Mouse (Mus musculus): ENCODE data around the gene Wiz. TPM values are rescaled to one million over a fixed set of nuclear protein-coding genes. Genes with fewer than 3 reads are reported as not detected.

Gene Wiz
- polyA plus RNA-seq, 1 experiment from 2014 or later, result 45.8 TPM

GRCm38 (mm10) chr17:32356766-32357760 is 32.2 kb downstream of the Wiz start:
- H3K27me3 ChIP-seq, result no peaks in the 10 kb centered on the region
- H3K36me3 ChIP-seq, result peaks cover 74% of the 10 kb centered on the region
- no peak overlapping the region for H3K9ac ChIP-seq
- 81% methylated on average over 24 of the region's 24 CpGs for WGBS
- ATAC-seq (ENCODE audit: low FRiP score, low read depth), result no peak
- H3K4me2 ChIP-seq, result no peak overlapping the region
- peaks cover 22% of the 10 kb centered on the region for H3K4me1 ChIP-seq (replicated peaks)
- no peak overlapping the region for H3K27ac ChIP-seq (replicated peaks)
- H3K9me3 ChIP-seq, result no peaks in the 10 kb centered on the region
- H3K4me3 ChIP-seq, result no peak overlapping the region

- Histone ChIP-seq H3K9me3 (no peaks in the 10 kb centered on the region), H3K4me3 (no peak overlapping the region), H3K27ac (replicated peaks) (no peak overlapping the region), H3K9ac (no peak overlapping the region), H3K27me3 (no peaks in the 10 kb centered on the region), H3K4me2 (no peak overlapping the region), H3K4me1 (replicated peaks) (peaks cover 15% of the 10 kb centered on the region), H3K36me3 (peaks cover 68% of the 10 kb centered on the region)
- ATAC-seq (ENCODE audit: low FRiP score, low read depth), result no peak
- WGBS, result 91% methylated on average over 9 of the region's 9 CpGs
Observed at GRCm38 (mm10) chr17:32356281-32356680, 33.0 kb downstream of the Wiz start.

- Histone ChIP-seq H3K9ac (no peak overlapping the region), H3K4me2 (no peak overlapping the region), H3K9me3 (no peaks in the 10 kb centered on the region), H3K27me3 (no peaks in the 10 kb centered on the region), H3K36me3 (peaks cover 56% of the 10 kb centered on the region), H3K4me3 (no peak overlapping the region), H3K4me1 (replicated peaks) (peaks cover 19% of the 10 kb centered on the region), H3K27ac (replicated peaks) (no peak overlapping the region)
- WGBS, result 90% methylated on average over 6 of the region's 6 CpGs
- no peak for ATAC-seq (ENCODE audit: low FRiP score, low read depth)
Observed at GRCm38 (mm10) chr17:32355031-32355430, 34.2 kb downstream of the Wiz start.

- Histone ChIP-seq H3K9me3 (no peaks in the 10 kb centered on the region), H3K27ac (replicated peaks) (peak overlapping the region; percentile 42), H3K4me3 (no peak overlapping the region), H3K9ac (no peak overlapping the region), H3K4me1 (replicated peaks) (peaks cover 23% of the 10 kb centered on the region), H3K27me3 (no peaks in the 10 kb centered on the region), H3K36me3 (peaks cover 48% of the 10 kb centered on the region), H3K4me2 (no peak overlapping the region)
- no peak for ATAC-seq (ENCODE audit: low FRiP score, low read depth)
- 44% methylated on average over 5 of the region's 5 CpGs for WGBS
Observed at GRCm38 (mm10) chr17:32354211-32354610, 35.0 kb downstream of the Wiz start.

DNA sequence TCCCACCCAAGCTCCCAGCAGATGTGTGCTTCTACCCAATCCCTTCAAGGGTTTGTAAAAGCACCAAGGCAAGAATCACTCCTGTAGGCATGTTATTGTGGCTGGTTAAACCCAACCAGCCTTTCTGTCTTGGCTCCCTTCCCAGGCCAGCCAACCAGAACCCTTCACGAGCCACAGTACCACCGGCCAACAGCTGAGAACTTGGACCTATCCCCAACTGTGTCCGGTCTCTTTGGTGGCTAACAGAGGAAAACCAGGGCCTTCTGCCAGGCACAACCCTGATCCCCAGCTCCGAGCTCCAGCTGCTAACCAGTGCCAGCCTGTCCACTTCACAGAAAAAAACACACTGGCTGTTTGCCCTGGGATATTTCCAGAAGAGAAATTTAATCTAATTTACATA is 35.5 kb downstream of the Wiz start:
- no peak overlapping the region for H3K4me2 ChIP-seq
- H3K4me3 ChIP-seq, result no peak overlapping the region
- H3K27ac ChIP-seq (replicated peaks), result 0 out of 2 replicates have a peak overlapping the region, but pooled peaks have one; percentile 36
- 41% methylated on average over 4 of the region's 4 CpGs for WGBS
- no peaks in the 10 kb centered on the region for H3K9me3 ChIP-seq
- H3K9ac ChIP-seq, result no peak overlapping the region
- no peaks in the 10 kb centered on the region for H3K27me3 ChIP-seq
- H3K4me1 ChIP-seq (replicated peaks), result peaks cover 29% of the 10 kb centered on the region
- ATAC-seq (ENCODE audit: low FRiP score, low read depth), result no peak
- H3K36me3 ChIP-seq, result peaks cover 42% of the 10 kb centered on the region

DNA sequence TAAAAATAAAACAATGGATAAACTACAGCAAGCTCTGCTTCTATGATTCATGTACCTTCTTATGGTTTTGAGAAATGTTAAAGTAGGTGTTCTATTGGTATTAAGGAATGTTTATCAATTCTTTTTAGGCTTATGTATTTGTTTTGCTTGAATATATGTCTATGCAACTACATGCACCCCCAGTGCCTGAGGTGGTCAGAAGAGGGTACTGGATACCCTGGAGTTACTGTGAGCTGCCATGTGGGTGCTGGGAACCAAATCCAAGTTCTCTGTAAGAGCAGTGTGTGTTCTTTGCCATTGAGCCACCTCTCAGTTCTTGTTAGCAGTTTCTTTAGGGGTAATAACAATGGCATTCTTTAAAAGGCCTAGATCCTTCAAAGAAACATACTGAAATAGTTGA is 37.5 kb downstream of the Wiz start:
- Histone ChIP-seq H3K9ac (no peak overlapping the region), H3K4me1 (replicated peaks) (peaks cover 43% of the 10 kb centered on the region), H3K27me3 (no peaks in the 10 kb centered on the region), H3K27ac (replicated peaks) (no peak overlapping the region), H3K9me3 (no peaks in the 10 kb centered on the region), H3K36me3 (peaks cover 23% of the 10 kb centered on the region), H3K4me3 (no peak overlapping the region), H3K4me2 (no peak overlapping the region)
- ATAC-seq (ENCODE audit: low FRiP score, low read depth), result no peak

GRCm38 (mm10) chr17:32351269-32351668 is 38.0 kb downstream of the Wiz start:
- Histone ChIP-seq H3K9ac (no peak overlapping the region), H3K4me3 (peak overlapping the region; percentile 90; the same call in 1 of the 2 replicates), H3K27me3 (no peaks in the 10 kb centered on the region), H3K27ac (replicated peaks) (no peak overlapping the region), H3K36me3 (peaks cover 18% of the 10 kb centered on the region), H3K4me2 (peak overlapping the region; percentile 76), H3K4me1 (replicated peaks) (peaks cover 43% of the 10 kb centered on the region), H3K9me3 (no peaks in the 10 kb centered on the region)
- WGBS, result 78% methylated on average over 3 of the region's 3 CpGs
- ATAC-seq (ENCODE audit: low FRiP score, low read depth), result no peak

- peak within 1 kb of the TSS; percentile 87 for H3K9ac ChIP-seq
- H3K27ac ChIP-seq (replicated peaks), result peak within 1 kb of the TSS; percentile 91
- no peaks in the 10 kb centered on the region for H3K27me3 ChIP-seq
- ATAC-seq (ENCODE audit: low FRiP score, low read depth), result peak; percentile 97
- under 1% methylated on average over 37 of the region's 37 CpGs for WGBS
- H3K4me1 ChIP-seq (replicated peaks), result peaks cover 43% of the 10 kb centered on the region
- no peaks in the 10 kb centered on the region for H3K9me3 ChIP-seq
- peak within 1 kb of the TSS; percentile 76 for H3K4me2 ChIP-seq
- peak within 1 kb of the TSS; percentile 90 for H3K4me3 ChIP-seq
- H3K36me3 ChIP-seq, result peaks cover 10% of the 10 kb centered on the region
Observed at GRCm38 (mm10) chr17:32350382-32350983, 38.8 kb downstream of the Wiz start, which contains the start of gene Akap8l. Gene Akap8l, minus strand, starts transcription at chr17:32350607.

DNA sequence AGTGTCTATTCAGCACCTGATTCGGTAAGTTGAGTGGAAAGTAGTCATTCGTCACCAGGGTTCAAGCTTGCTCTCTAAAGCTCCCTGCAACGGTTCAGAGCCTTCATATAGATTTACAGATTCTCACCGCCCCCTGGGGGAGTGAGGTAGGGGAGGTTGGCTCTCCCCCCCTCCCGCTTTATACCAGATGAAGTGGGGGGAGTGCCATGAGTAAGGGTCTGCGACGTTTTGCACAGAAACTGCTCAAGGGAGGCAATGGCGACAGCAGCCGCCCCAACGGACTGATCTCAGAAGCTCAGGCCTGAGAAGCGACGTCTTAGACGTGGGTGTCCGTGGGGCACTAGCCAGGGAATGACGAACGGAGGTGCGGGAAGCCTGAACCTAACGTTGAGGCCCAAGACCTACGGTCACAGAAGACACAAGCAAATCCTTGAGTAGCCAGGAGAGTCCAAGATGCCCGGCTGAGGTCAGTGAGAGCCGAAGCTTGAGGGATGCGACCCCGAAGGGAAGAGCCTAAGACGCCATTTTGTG is 39.3 kb downstream of the Wiz start:
- Histone ChIP-seq H3K27me3 (no peaks in the 10 kb centered on the region), H3K9ac (peak overlapping the region; percentile 87), H3K4me2 (peak overlapping the region; percentile 76), H3K36me3 (peaks cover 8% of the 10 kb centered on the region), H3K9me3 (no peaks in the 10 kb centered on the region), H3K4me1 (replicated peaks) (peaks cover 42% of the 10 kb centered on the region), H3K4me3 (peak overlapping the region; percentile 90), H3K27ac (replicated peaks) (peak overlapping the region; percentile 91)
- ATAC-seq (ENCODE audit: low FRiP score, low read depth), result peak; percentile 1
- WGBS, result under 1% methylated on average over 24 of the region's 24 CpGs

- Histone ChIP-seq H3K36me3 (peaks cover 10% of the 10 kb centered on the region; the same call in 1 of the 2 replicates), H3K9ac (peak overlapping the region; percentile 87), H3K27ac (replicated peaks) (peak overlapping the region; percentile 91), H3K27me3 (no peaks in the 10 kb centered on the region), H3K4me1 (replicated peaks) (peaks cover 35% of the 10 kb centered on the region), H3K4me3 (peak overlapping the region; percentile 90), H3K4me2 (peak overlapping the region; percentile 76), H3K9me3 (no peaks in the 10 kb centered on the region)
- 5% methylated on average over 4 of the region's 4 CpGs for WGBS
- no peak for ATAC-seq (ENCODE audit: low FRiP score, low read depth)
Observed at GRCm38 (mm10) chr17:32349037-32349732, 40.1 kb downstream of the Wiz start.

- 89% methylated on average over 2 of the region's 2 CpGs for WGBS
- no peaks in the 10 kb centered on the region for H3K27me3 ChIP-seq
- H3K9me3 ChIP-seq, result no peaks in the 10 kb centered on the region
- no peak overlapping the region for H3K27ac ChIP-seq (replicated peaks)
- H3K4me2 ChIP-seq, result peak overlapping the region; percentile 76
- H3K4me1 ChIP-seq (replicated peaks), result peaks cover 29% of the 10 kb centered on the region
- no peak overlapping the region for H3K9ac ChIP-seq
- H3K36me3 ChIP-seq, result peaks cover 11% of the 10 kb centered on the region; the same call in 1 of the 2 replicates
- ATAC-seq (ENCODE audit: low FRiP score, low read depth), result no peak
- H3K4me3 ChIP-seq, result peak overlapping the region; percentile 90
Observed at GRCm38 (mm10) chr17:32348406-32348805, 40.8 kb downstream of the Wiz start.
